Mouse (Mus musculus) neural tube, embryonic 12.5 days (tissue): ENCODE measurements around the gene Ube4a. TPM values are rescaled to one million over a fixed set of nuclear protein-coding genes. Genes with fewer than 3 reads are reported as not detected.
"Not testable (repeated sequence)": the region's sequence is repeated elsewhere in the genome, so short reads cannot be mapped to it uniquely, and the experiment has no call there.

ENCODE experiments used
- ATAC-seq: fragments of 200-750 bp; cut with Nextera tagmentation; 2 replicates; pipeline ENCODE4 v1.8.0; 2017; ENCODE audit warnings: low read depth, mild to moderate bottlenecking, moderate TSS enrichment, moderate library complexity; ENCODE audit not compliant: low FRiP score
- H3K27ac ChIP-seq: fragments of 300-500 bp; sonication (generic); 2 replicates; pipeline ENCODE4 v1.5.1; 2016
- H3K27me3 ChIP-seq: fragments of 300-500 bp; sonication (generic); replicated peaks from 2 replicates; pipeline ENCODE4 v1.6.1; 2016; ENCODE audit warnings: mild to moderate bottlenecking
- H3K36me3 ChIP-seq: fragments of 300-500 bp; sonication (generic); 2 replicates; pipeline ENCODE4 v1.6.1; 2016; ENCODE audit warnings: mild to moderate bottlenecking
- H3K4me1 ChIP-seq: fragments of 300-500 bp; sonication (generic); 2 replicates; pipeline ENCODE4 v1.6.1; 2016
- H3K4me2 ChIP-seq: fragments of 300-500 bp; sonication (generic); replicated peaks from 2 replicates; pipeline ENCODE4 v1.6.1; 2016; ENCODE audit warnings: mild to moderate bottlenecking
- H3K4me3 ChIP-seq: fragments of 300-500 bp; sonication (generic); 2 replicates; pipeline ENCODE4 v1.5.1; 2016
- H3K9ac ChIP-seq: fragments of 300-500 bp; sonication (generic); 2 replicates; pipeline ENCODE4 v1.6.1; 2016; ENCODE audit warnings: mild to moderate bottlenecking
- H3K9me3 ChIP-seq: fragments of 300-500 bp; sonication (generic); 2 replicates; pipeline ENCODE4 v1.6.1; 2016; ENCODE audit warnings: mild to moderate bottlenecking
- WGBS: fragments of 180-500 bp; shearing (Covaris S2); methylation state at CpG from one replicate; pipeline ENCODE4 v1.1.7; 2016; 5-methylcytosine and 5-hydroxymethylcytosine counted together
- polyA plus RNA-seq: library from polyadenylated mRNA; unstranded; fragments of >200 nt; fragmentation: Nextera tagmentation; extraction: Ambion mirVana; gene quantifications from 2 replicates; pipeline ENCODE4 v1.2.1, GENCODE M21; 2016

The Ube4a gene
- polyA plus RNA-seq, 1 experiment from 2014 or later: 34.3 TPM

- Histone ChIP-seq H3K4me1 (no peaks in the 10 kb centered on the region), H3K27me3 (no peaks in the 10 kb centered on the region), H3K9ac (no peak overlapping the region), H3K9me3 (no peaks in the 10 kb centered on the region), H3K27ac (no peak overlapping the region), H3K4me3 (no peak overlapping the region), H3K36me3 (no peaks in the 10 kb centered on the region), H3K4me2 (no peak overlapping the region)
- no peak for ATAC-seq
- WGBS: 78% methylated on average over 7 of the region's 7 CpGs
These were observed 14.4 kb upstream of the Ube4a start for GRCm38 (mm10) chr9:44979806-44980205.

- no peaks in the 10 kb centered on the region for H3K27me3 ChIP-seq
These were observed 12.4 kb upstream of the Ube4a start for GRCm38 (mm10) chr9:44977813-44978212.

GRCm38 (mm10) chr9:44969450-44969849 is 4.0 kb upstream of the Ube4a start:
- Histone ChIP-seq H3K27me3 (0 out of 2 replicates have a peak, but pooled peaks cover 3% of the 10 kb centered on the region), H3K36me3 (no peaks in the 10 kb centered on the region), H3K27ac (no peak overlapping the region), H3K4me1 (peaks cover 9% of the 10 kb centered on the region), H3K4me3 (no peak overlapping the region), H3K4me2 (no peak overlapping the region), H3K9ac (no peak overlapping the region), H3K9me3 (no peaks in the 10 kb centered on the region)
- 76% methylated on average over 1 of the region's 1 CpGs for WGBS
- ATAC-seq: no peak

More at GRCm38 (mm10) chr9:44977813-44978212, 12.4 kb upstream of the Ube4a start:
- H3K4me3 ChIP-seq: no peak overlapping the region
- H3K36me3 ChIP-seq: no peaks in the 10 kb centered on the region
- H3K9me3 ChIP-seq: no peaks in the 10 kb centered on the region
- H3K4me2 ChIP-seq: no peak overlapping the region
- 83% methylated on average over 6 of the region's 6 CpGs for WGBS
- H3K27ac ChIP-seq: no peak overlapping the region
- ATAC-seq: no peak
- H3K4me1 ChIP-seq: no peaks in the 10 kb centered on the region
- no peak overlapping the region for H3K9ac ChIP-seq

- H3K4me2 ChIP-seq, ATAC-seq, H3K27me3 ChIP-seq, H3K9ac ChIP-seq, H3K9me3 ChIP-seq, H3K27ac ChIP-seq, H3K4me3 ChIP-seq, H3K36me3 ChIP-seq: not testable (repeated sequence)
- 87% methylated on average over 5 of the region's 5 CpGs for WGBS
- H3K4me1 ChIP-seq: peaks cover 14% of the 10 kb centered on the region
These were observed 2.4 kb upstream of the Ube4a start for GRCm38 (mm10) chr9:44967763-44968162.

- 24% methylated on average over 3 of the region's 3 CpGs for WGBS
- Histone ChIP-seq H3K9ac (no peak overlapping the region), H3K4me3 (no peak overlapping the region), H3K4me1 (peaks cover 14% of the 10 kb centered on the region), H3K9me3 (no peaks in the 10 kb centered on the region), H3K27me3 (0 out of 2 replicates have a peak, but pooled peaks cover 3% of the 10 kb centered on the region), H3K36me3 (peaks cover 12% of the 10 kb centered on the region), H3K27ac (no peak overlapping the region), H3K4me2 (no peak overlapping the region)
- ATAC-seq: no peak
These were observed 1.4 kb upstream of the Ube4a start for GRCm38 (mm10) chr9:44966815-44967242.

GRCm38 (mm10) chr9:44965833-44966466 is 550 bp upstream of the Ube4a start:
- Histone ChIP-seq H3K36me3 (peaks cover 16% of the 10 kb centered on the region), H3K9me3 (no peaks in the 10 kb centered on the region), H3K4me3 (peak overlapping the region; percentile 76), H3K4me1 (peaks cover 14% of the 10 kb centered on the region), H3K4me2 (peak overlapping the region; percentile 70), H3K27ac (no peak overlapping the region), H3K27me3 (0 out of 2 replicates have a peak, but pooled peaks cover 3% of the 10 kb centered on the region), H3K9ac (peak overlapping the region; percentile 40; the same call in 1 of the 2 replicates)
- peak; percentile 73 for ATAC-seq
- WGBS: 13% methylated on average over 10 of the region's 10 CpGs

- Histone ChIP-seq H3K4me3 (no peak overlapping the region), H3K27me3 (no peaks in the 10 kb centered on the region)
- WGBS: 95% methylated on average over 3 of the region's 3 CpGs
These were observed 11.0 kb downstream of the Ube4a start for GRCm38 (mm10) chr9:44954432-44954831.

GRCm38 (mm10) chr9:44947836-44948235 is 17.6 kb downstream of the Ube4a start:
- H3K36me3 ChIP-seq: peaks cover 85% of the 10 kb centered on the region
- 89% methylated on average over 5 of the region's 5 CpGs for WGBS

More at GRCm38 (mm10) chr9:44954432-44954831, 11.0 kb downstream of the Ube4a start:
- no peaks in the 10 kb centered on the region for H3K9me3 ChIP-seq
- peaks cover 81% of the 10 kb centered on the region for H3K36me3 ChIP-seq
- H3K27ac ChIP-seq: no peak overlapping the region
- ATAC-seq: no peak
- no peak overlapping the region for H3K9ac ChIP-seq
- H3K4me1 ChIP-seq: no peaks in the 10 kb centered on the region
- H3K4me2 ChIP-seq: no peak overlapping the region

GRCm38 (mm10) chr9:44946185-44946695 is 19.2 kb downstream of the Ube4a start:
- Histone ChIP-seq H3K9ac (no peak overlapping the region), H3K4me1 (no peaks in the 10 kb centered on the region), H3K27me3 (no peaks in the 10 kb centered on the region), H3K36me3 (peaks cover 87% of the 10 kb centered on the region), H3K27ac (no peak overlapping the region), H3K9me3 (no peaks in the 10 kb centered on the region), H3K4me3 (no peak overlapping the region), H3K4me2 (no peak overlapping the region)
- WGBS: 94% methylated on average over 7 of the region's 7 CpGs
- no peak for ATAC-seq

More at GRCm38 (mm10) chr9:44947836-44948235, 17.6 kb downstream of the Ube4a start:
- Histone ChIP-seq H3K4me1 (no peaks in the 10 kb centered on the region), H3K9ac (no peak overlapping the region), H3K27me3 (no peaks in the 10 kb centered on the region), H3K4me3 (no peak overlapping the region), H3K9me3 (no peaks in the 10 kb centered on the region), H3K27ac (no peak overlapping the region), H3K4me2 (no peak overlapping the region)
- ATAC-seq: no peak

GRCm38 (mm10) chr9:44942421-44942820 is 23.0 kb downstream of the Ube4a start:
- no peak overlapping the region for H3K4me2 ChIP-seq
- H3K27ac ChIP-seq: no peak overlapping the region
- no peak overlapping the region for H3K9ac ChIP-seq
- H3K36me3 ChIP-seq: peaks cover 83% of the 10 kb centered on the region
- H3K27me3 ChIP-seq: no peaks in the 10 kb centered on the region
- no peaks in the 10 kb centered on the region for H3K9me3 ChIP-seq
- WGBS: 94% methylated on average over 4 of the region's 4 CpGs
- no peak overlapping the region for H3K4me3 ChIP-seq
- H3K4me1 ChIP-seq: no peaks in the 10 kb centered on the region
- ATAC-seq: no peak

- Histone ChIP-seq H3K4me3 (no peak overlapping the region), H3K27me3 (no peaks in the 10 kb centered on the region), H3K4me2 (no peak overlapping the region), H3K36me3 (peaks cover 83% of the 10 kb centered on the region), H3K27ac (no peak overlapping the region), H3K9me3 (no peaks in the 10 kb centered on the region), H3K9ac (no peak overlapping the region), H3K4me1 (no peaks in the 10 kb centered on the region)
- no peak for ATAC-seq
- WGBS: 89% methylated on average over 4 of the region's 4 CpGs
These were observed 23.6 kb downstream of the Ube4a start for GRCm38 (mm10) chr9:44941756-44942155.

GRCm38 (mm10) chr9:44921543-44921942 is 43.9 kb downstream of the Ube4a start:
- Histone ChIP-seq H3K9ac (no peak overlapping the region), H3K36me3 (peaks cover 2% of the 10 kb centered on the region; the same call in 1 of the 2 replicates), H3K9me3 (no peaks in the 10 kb centered on the region), H3K4me1 (peaks cover 5% of the 10 kb centered on the region), H3K4me2 (peak overlapping the region; percentile 91), H3K4me3 (no peak overlapping the region; the same call in 1 of the 2 replicates), H3K27me3 (no peaks in the 10 kb centered on the region), H3K27ac (no peak overlapping the region)
- 71% methylated on average over 2 of the region's 2 CpGs for WGBS
- ATAC-seq: no peak

GRCm38 (mm10) chr9:44921123-44921468 is 44.3 kb downstream of the Ube4a start:
- H3K9me3 ChIP-seq: no peaks in the 10 kb centered on the region
- H3K4me2 ChIP-seq: peak overlapping the region; percentile 91
- no peaks in the 10 kb centered on the region for H3K27me3 ChIP-seq
- peak overlapping the region; percentile 97 for H3K4me3 ChIP-seq
- H3K4me1 ChIP-seq: peaks cover 5% of the 10 kb centered on the region
- H3K36me3 ChIP-seq: peaks cover 2% of the 10 kb centered on the region; the same call in 1 of the 2 replicates
- peak overlapping the region; percentile 92 for H3K9ac ChIP-seq
- ATAC-seq: peak; percentile 85
- WGBS: 1% methylated on average over 8 of the region's 8 CpGs
- peak overlapping the region; percentile 43; the same call in 1 of the 2 replicates for H3K27ac ChIP-seq
